Mouse (Mus musculus) cerebellum, postnatal 25 days (tissue): ENCODE measurements around the gene Bcar3.

ENCODE experiments used
- DNase-seq, 2 experiments: peaks; one replicate each; pipeline ENCODE4 v3.0.0; 2021; ENCODE audit warnings: mixed read lengths in 2 of 2

The Bcar3 gene

GRCm38 (mm10) chr3:122421042-122421702, 127.2 kb downstream of the Bcar3 start:
- no peak for DNase-seq

- no peak for DNase-seq
Measured at GRCm38 (mm10) chr3:122421802-122422201, 127.9 kb downstream of the Bcar3 start.

GRCm38 (mm10) chr3:122422276-122422675, 128.3 kb downstream of the Bcar3 start:
- DNase-seq = no peak

GRCm38 (mm10) chr3:122423643-122424042, 129.7 kb downstream of the Bcar3 start:
- DNase-seq = no peak

GRCm38 (mm10) chr3:122428325-122428821, 134.4 kb downstream of the Bcar3 start:
- DNase-seq = no peak

GRCm38 (mm10) chr3:122430780-122431497, 137.0 kb downstream of the Bcar3 start:
- no peak for DNase-seq

GRCm38 (mm10) chr3:122432811-122433406, 139.0 kb downstream of the Bcar3 start:
- DNase-seq = peak in 1 of 2 experiments; percentile 26

GRCm38 (mm10) chr3:122433975-122434626, 140.2 kb downstream of the Bcar3 start:
- no peak for DNase-seq

- peak in 1 of 2 experiments; percentile 24 for DNase-seq
Measured at GRCm38 (mm10) chr3:122434983-122435935, 141.3 kb downstream of the Bcar3 start.

GRCm38 (mm10) chr3:122438143-122438825, 144.3 kb downstream of the Bcar3 start:
- no peak for DNase-seq

GRCm38 (mm10) chr3:122445696-122446095, 151.8 kb downstream of the Bcar3 start:
- peak; percentile 38 to 44 for DNase-seq

- DNase-seq = peak in 1 of 2 experiments; percentile 39
Measured at GRCm38 (mm10) chr3:122446678-122447077, 152.7 kb downstream of the Bcar3 start.

GRCm38 (mm10) chr3:122448196-122448595, 154.3 kb downstream of the Bcar3 start:
- no peak for DNase-seq

GRCm38 (mm10) chr3:122450041-122450440, 156.1 kb downstream of the Bcar3 start:
- no peak for DNase-seq

GRCm38 (mm10) chr3:122453875-122454274, 159.9 kb downstream of the Bcar3 start:
- DNase-seq = no peak

- no peak for DNase-seq
Measured at GRCm38 (mm10) chr3:122456156-122456555, 162.2 kb downstream of the Bcar3 start.

- DNase-seq = no peak
Measured at GRCm38 (mm10) chr3:122456807-122457206, 162.9 kb downstream of the Bcar3 start.

GRCm38 (mm10) chr3:122457723-122458122, 163.8 kb downstream of the Bcar3 start:
- no peak for DNase-seq

GRCm38 (mm10) chr3:122458743-122459142, 164.8 kb downstream of the Bcar3 start:
- no peak for DNase-seq

- no peak for DNase-seq
Measured at GRCm38 (mm10) chr3:122460848-122461511, 167.0 kb downstream of the Bcar3 start.

- no peak for DNase-seq
Measured at GRCm38 (mm10) chr3:122461512-122461881, 167.6 kb downstream of the Bcar3 start.
